Mouse (Mus musculus) cerebellum, adult 2 months (tissue): ENCODE results near the gene Zdhhc16.

Source experiments
- CTCF ChIP-seq: fragments of 200-500 bp; IDR thresholded peaks from 2 replicates; pipeline ENCODE4 v1.5.1; 2011; ENCODE audit warnings: low read depth, mild to moderate bottlenecking, control low read depth, low read length, moderate library complexity, borderline replicate concordance; ENCODE audit not compliant: insufficient read depth
- POLR2A ChIP-seq: fragments of 200-500 bp; IDR thresholded peaks from 2 replicates; pipeline ENCODE4 v1.6.1; 2011; ENCODE audit warnings: low read length, control low read depth, borderline replicate concordance; ENCODE audit not compliant: insufficient read depth

GRCm38 (mm10) chr19:41934124-41934523 is 844 bp downstream of the Zdhhc16 start:
- TF ChIP-seq POLR2A, result no peak
- TF ChIP-seq CTCF, result no peak
